Mouse (Mus musculus) layer of hippocampus, postnatal 25 days (tissue): ENCODE results near the gene Ppm1b. TPM values are rescaled to one million over a fixed set of nuclear protein-coding genes. Genes with fewer than 3 reads are reported as not detected.
A peak's percentile ranks its signal among the peaks of the same experiment; 100 is the strongest.

Source experiments
- DNase-seq, 2 experiments: peaks; one replicate each; pipeline ENCODE4 v3.0.0; 2022; ENCODE audit warnings: mixed read lengths in 2 of 2, low spot score in 1 of 2; ENCODE audit errors: extremely low spot score in 1 of 2
- total RNA-seq, 2 experiments: library from RNA; stranded (reverse); gene quantifications; 2 replicates each; pipeline ENCODE4 v1.2.3; 2021

Ppm1b gene
- total RNA-seq, 2 experiments from 2014 or later, result 126 to 129 TPM

GRCm38 (mm10) chr17:85018794-85019193, 62.3 kb downstream of the Ppm1b start:
- DNase-seq, result no peak

GRCm38 (mm10) chr17:85020343-85020742, 63.8 kb downstream of the Ppm1b start:
- no peak for DNase-seq

- peak in 1 of 2 experiments; percentile 61 for DNase-seq
Measured at GRCm38 (mm10) chr17:85023247-85024167, 67.0 kb downstream of the Ppm1b start.

- DNase-seq, result no peak
Measured at GRCm38 (mm10) chr17:85024237-85024636, 67.7 kb downstream of the Ppm1b start.

- no peak for DNase-seq
Measured at GRCm38 (mm10) chr17:85025151-85025550, 68.6 kb downstream of the Ppm1b start.

- DNase-seq, result no peak
Measured at GRCm38 (mm10) chr17:85026436-85026835, 69.9 kb downstream of the Ppm1b start.

- DNase-seq, result no peak
Measured at GRCm38 (mm10) chr17:85027247-85027646, 70.7 kb downstream of the Ppm1b start.

GRCm38 (mm10) chr17:85028093-85028739, 71.7 kb downstream of the Ppm1b start, which contains the start of gene Slc3a1:
Gene Slc3a1, plus strand, starts transcription at chr17:85028376.
- no peak for DNase-seq

GRCm38 (mm10) chr17:85028797-85029196, 72.3 kb downstream of the Ppm1b start:
- DNase-seq, result no peak

- no peak for DNase-seq
Measured at GRCm38 (mm10) chr17:85030651-85031050, 74.1 kb downstream of the Ppm1b start.

- no peak for DNase-seq
Measured at GRCm38 (mm10) chr17:85033087-85033486, 76.5 kb downstream of the Ppm1b start.

GRCm38 (mm10) chr17:85034068-85034467, 77.5 kb downstream of the Ppm1b start:
- no peak for DNase-seq

GRCm38 (mm10) chr17:85037855-85038254, 81.3 kb downstream of the Ppm1b start:
- no peak for DNase-seq

GRCm38 (mm10) chr17:85038311-85038710, 81.8 kb downstream of the Ppm1b start:
- DNase-seq, result no peak

GRCm38 (mm10) chr17:85038761-85039160, 82.2 kb downstream of the Ppm1b start:
- DNase-seq, result no peak

GRCm38 (mm10) chr17:85040913-85041312, 84.4 kb downstream of the Ppm1b start:
- DNase-seq, result no peak

- no peak for DNase-seq
Measured at GRCm38 (mm10) chr17:85042419-85042818, 85.9 kb downstream of the Ppm1b start.

GRCm38 (mm10) chr17:85043404-85043816, 86.9 kb downstream of the Ppm1b start:
- DNase-seq, result no peak

- no peak for DNase-seq
Measured at GRCm38 (mm10) chr17:85044466-85044865, 87.9 kb downstream of the Ppm1b start.

- DNase-seq, result no peak
Measured at GRCm38 (mm10) chr17:85045160-85045559, 88.6 kb downstream of the Ppm1b start.

GRCm38 (mm10) chr17:85048379-85048778, 91.8 kb downstream of the Ppm1b start:
- no peak for DNase-seq
